In the genomic region with DNA sequence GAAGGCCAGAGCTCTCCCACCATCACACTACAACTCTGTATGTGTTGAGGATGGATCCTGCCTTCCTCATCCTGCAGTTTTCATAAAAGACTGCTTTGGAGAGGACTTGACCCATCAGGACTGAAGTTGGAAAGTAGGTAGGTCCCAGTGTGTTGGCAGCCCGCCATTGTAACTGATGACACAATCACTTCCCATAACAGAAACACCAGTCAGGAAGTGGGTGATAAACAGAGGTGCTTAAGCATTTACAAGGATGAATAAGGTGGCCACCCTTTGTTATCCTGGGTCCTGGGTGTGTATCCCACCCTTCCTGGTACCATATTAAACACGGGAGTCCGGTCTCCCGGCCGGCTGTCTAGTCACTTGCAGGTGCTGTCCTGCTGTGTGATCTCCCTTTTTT, we compare ENCODE assay signal across 13 mouse cellular contexts.
A peak's percentile ranks its signal among the peaks of the same experiment; 100 is the strongest.
DNase-seq lines count a peak whose midpoint lies in the region.
"Had no signal": no experiment of that assay in that cellular context is flagged by ENCODE, and none has a peak within 500 bp of the region (broad histone marks: within the 10 kb centered on the region; RNA-seq: fewer than 3 reads in every experiment).

No protein-coding gene starts in this region.

- WGBS in embryonic facial prominence, embryonic 10.5 days: 93% methylated on average over 5 of the region's 5 CpGs

- intact Hi-C loops in heart, postnatal 14 days (cut with DNase I): no loop called here
- intact Hi-C loops in heart, postnatal 25 days (cut with DNase I): no loop called here

- H3K27me3 ChIP-seq in embryonic facial prominence, embryonic 10.5 days (replicated peaks; ENCODE audit: low read depth, poor library complexity, severe bottlenecking): no peaks in the 10 kb centered on the region
- H3K27me3 ChIP-seq: limb, embryonic 13.5 days; midbrain, embryonic 12.5 days; stomach, embryonic 15.5 days had no signal

- H3K36me3 ChIP-seq in embryonic facial prominence, embryonic 10.5 days (replicated peaks): no peaks in the 10 kb centered on the region
- H3K36me3 ChIP-seq: limb, embryonic 13.5 days; midbrain, embryonic 12.5 days; stomach, embryonic 15.5 days had no signal

- no peak overlapping the region for H3K4me3 ChIP-seq in embryonic facial prominence, embryonic 10.5 days
- H3K4me3 ChIP-seq: erythroblast, embryonic 14.5 days; limb, embryonic 13.5 days; midbrain, embryonic 12.5 days; stomach, embryonic 15.5 days had no signal

- peak; percentile 11 to 25 for DNase-seq in heart, postnatal 14 days
- no peak for DNase-seq in heart, postnatal 25 days (ENCODE audit: low spot score)
- peak; percentile 80 for DNase-seq in 416B (ENCODE audit: low read depth)
- peak; percentile 68 for DNase-seq in adrenal gland, postnatal 14 days
- DNase-seq in lung, postnatal 14 days: peak; percentile 81
- no peak for DNase-seq in cerebellum, adult 9-10 months
- DNase-seq in ovary, postnatal 14 days (ENCODE audit: low spot score): no peak
- DNase-seq in embryonic facial prominence, embryonic 10.5 days (ENCODE audit: low spot score): no peak
- DNase-seq: cerebellum, postnatal 36 days had no signal

- no peak overlapping the region for H3K27ac ChIP-seq in embryonic facial prominence, embryonic 10.5 days (replicated peaks)
- H3K27ac ChIP-seq: limb, embryonic 13.5 days; midbrain, embryonic 12.5 days; stomach, embryonic 15.5 days had no signal

- no peaks in the 10 kb centered on the region for H3K9me3 ChIP-seq in embryonic facial prominence, embryonic 10.5 days
- H3K9me3 ChIP-seq: limb, embryonic 13.5 days; midbrain, embryonic 12.5 days; stomach, embryonic 15.5 days had no signal

- no peaks in the 10 kb centered on the region for H3K4me1 ChIP-seq in embryonic facial prominence, embryonic 10.5 days
- H3K4me1 ChIP-seq: limb, embryonic 13.5 days; stomach, embryonic 15.5 days had no signal

Comparison
In these comparisons a context has a peak if more than half of its experiments do, and no peak if none do; other contexts are left out.
1. DNase-seq: peak in heart, postnatal 14 days (2 of 2), 416B (single experiment), adrenal gland, postnatal 14 days (single experiment) and lung, postnatal 14 days (single experiment); none in heart, postnatal 25 days (single experiment), cerebellum, adult 9-10 months (single experiment), ovary, postnatal 14 days (single experiment) and embryonic facial prominence, embryonic 10.5 days (single experiment).